Mouse (Mus musculus) large intestine, adult 2 months (tissue): ENCODE measurements at regions not wholly inside any gene's neighbourhood (a gene's known extent, or its start where the extent isn't known, plus 50 kb on each side); places are given as distances from the start of the nearest gene placed in this dataset.

Experiments
- DNase-seq: peaks from one replicate; pipeline ENCODE4 v3.0.0-alpha.2; 2012; ENCODE audit warnings: low read depth, low spot score
- WGBS: fragments of 180-500 bp; shearing (Covaris S2); methylation state at CpG from one replicate; pipeline ENCODE4 v1.1.7; 2018; 5-methylcytosine and 5-hydroxymethylcytosine counted together

- no peak for DNase-seq
- WGBS = 83% methylated on average over 7 of the region's 7 CpGs
These were observed 257.0 kb upstream of the Msx2 start for GRCm38 (mm10) chr13:53729848-53730247.

- 68% methylated on average over 4 of the region's 4 CpGs for WGBS
- no peak for DNase-seq
These were observed 253.2 kb upstream of the Msx2 start for GRCm38 (mm10) chr13:53726031-53726430.

DNA sequence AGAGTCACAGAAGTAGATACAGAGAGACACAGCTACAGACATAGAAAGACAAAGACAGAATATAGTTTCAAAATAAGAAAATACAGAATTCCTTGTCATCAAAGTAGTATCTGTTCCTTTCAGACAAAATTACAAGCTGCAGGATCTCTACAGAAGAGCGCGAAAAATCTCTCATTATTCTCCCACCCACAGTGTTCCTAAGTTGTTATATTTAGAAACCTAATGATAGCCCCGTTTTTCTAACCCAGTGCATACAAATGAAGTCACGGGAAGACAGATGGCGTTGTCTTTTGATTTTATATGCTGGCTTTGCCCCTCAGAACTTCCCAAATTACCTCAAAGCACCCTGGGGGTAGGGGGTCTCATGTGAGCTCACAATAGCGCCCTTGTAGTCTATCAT is 250.0 kb upstream of the Msx2 start:
- DNase-seq = no peak
- WGBS = 70% methylated on average over 6 of the region's 6 CpGs

GRCm38 (mm10) chr13:53721038-53721463 is 248.2 kb upstream of the Msx2 start:
- no peak for DNase-seq
- 32% methylated on average over 9 of the region's 9 CpGs for WGBS

DNA sequence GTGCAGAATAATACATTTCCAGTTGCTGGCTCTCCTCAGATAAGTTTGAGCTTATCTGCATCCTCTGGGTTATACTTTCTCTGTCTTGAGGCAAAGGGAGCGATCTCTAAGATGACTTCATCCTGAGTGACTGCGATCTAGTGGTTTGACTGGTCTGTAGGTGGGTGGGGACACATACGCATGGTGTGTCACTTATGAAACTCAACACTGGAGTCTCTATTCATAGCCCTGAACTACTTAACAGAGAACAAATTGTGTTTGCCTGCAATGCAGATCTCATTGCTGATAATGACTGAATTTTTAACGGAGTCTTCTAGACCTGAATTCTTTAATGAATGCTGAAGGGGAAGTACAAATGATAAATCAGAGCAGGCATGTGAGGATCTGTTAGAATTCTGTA is 244.7 kb upstream of the Msx2 start:
- DNase-seq = no peak
- WGBS = 57% methylated on average over 4 of the region's 4 CpGs

- no peak for DNase-seq
- WGBS = 56% methylated on average over 2 of the region's 2 CpGs
These were observed 244.2 kb upstream of the Msx2 start for GRCm38 (mm10) chr13:53717086-53717485.

DNA sequence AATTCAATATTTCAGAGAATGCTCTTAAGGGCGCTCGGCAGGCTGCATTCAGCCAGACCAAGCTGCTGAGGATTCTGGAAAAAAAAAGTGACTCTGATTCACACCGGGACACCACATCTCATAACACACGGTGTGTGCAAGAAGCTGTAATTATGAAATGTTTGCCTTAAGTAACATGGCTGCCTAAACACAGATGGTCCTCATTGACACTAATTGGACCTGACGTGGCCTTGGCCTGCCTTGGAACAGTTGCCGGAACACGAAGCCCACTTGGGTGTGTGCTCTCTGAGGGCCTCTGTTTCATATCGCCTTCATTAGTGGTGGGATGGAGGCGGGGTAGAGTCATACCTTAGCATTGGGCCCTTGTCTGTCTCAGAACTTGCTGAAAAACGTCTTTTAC is 236.2 kb upstream of the Msx2 start:
- no peak for DNase-seq
- WGBS = 72% methylated on average over 10 of the region's 10 CpGs

DNA sequence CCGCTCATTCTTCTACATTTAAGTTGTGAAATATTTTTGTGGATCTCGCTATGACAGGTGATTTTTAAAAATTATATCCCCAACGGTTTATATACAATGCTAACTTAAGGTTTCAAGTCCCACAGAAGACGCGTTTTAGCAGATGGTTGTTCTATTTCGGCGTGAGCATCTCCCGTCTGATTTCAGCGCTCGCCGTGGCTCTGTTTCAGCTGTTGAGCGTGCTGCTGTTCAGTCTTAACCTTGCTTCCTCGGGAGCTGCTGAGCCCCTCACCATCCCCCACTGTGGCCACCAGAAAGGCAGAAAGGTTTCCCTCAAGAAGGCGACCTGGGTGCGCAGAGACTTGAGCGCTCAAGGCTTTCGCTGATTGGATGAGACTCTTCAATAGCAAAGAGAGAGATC is 234.7 kb upstream of the Msx2 start:
- no peak for DNase-seq
- 87% methylated on average over 17 of the region's 17 CpGs for WGBS

DNA sequence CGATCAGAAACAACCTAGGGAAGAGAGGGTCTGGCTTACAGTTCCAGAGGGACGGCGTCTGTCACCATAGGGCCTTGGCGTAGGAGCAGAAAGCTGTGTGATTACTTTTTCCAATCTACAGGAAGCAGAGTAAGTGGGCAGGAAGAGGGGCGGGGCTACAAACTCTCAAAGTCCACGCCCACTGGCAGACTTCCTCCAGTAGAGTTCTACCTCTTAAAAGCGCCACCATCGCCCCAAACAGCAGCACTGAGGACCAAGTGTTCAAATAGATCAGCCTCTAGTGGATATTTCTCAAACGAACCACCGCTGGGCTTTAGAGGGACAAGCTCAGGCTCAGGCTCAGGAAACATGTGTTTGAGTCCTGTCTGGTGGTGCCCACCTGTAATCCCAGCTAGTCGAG is 231.2 kb upstream of the Msx2 start:
- DNase-seq = no peak
- WGBS = 81% methylated on average over 11 of the region's 11 CpGs

- 69% methylated on average over 3 of the region's 3 CpGs for WGBS
- DNase-seq = no peak
These were observed 227.4 kb upstream of the Msx2 start for GRCm38 (mm10) chr13:53700236-53700635.

- no peak for DNase-seq
- WGBS = 49% methylated on average over 6 of the region's 6 CpGs
These were observed 225.1 kb upstream of the Msx2 start for GRCm38 (mm10) chr13:53697954-53698353.

DNA sequence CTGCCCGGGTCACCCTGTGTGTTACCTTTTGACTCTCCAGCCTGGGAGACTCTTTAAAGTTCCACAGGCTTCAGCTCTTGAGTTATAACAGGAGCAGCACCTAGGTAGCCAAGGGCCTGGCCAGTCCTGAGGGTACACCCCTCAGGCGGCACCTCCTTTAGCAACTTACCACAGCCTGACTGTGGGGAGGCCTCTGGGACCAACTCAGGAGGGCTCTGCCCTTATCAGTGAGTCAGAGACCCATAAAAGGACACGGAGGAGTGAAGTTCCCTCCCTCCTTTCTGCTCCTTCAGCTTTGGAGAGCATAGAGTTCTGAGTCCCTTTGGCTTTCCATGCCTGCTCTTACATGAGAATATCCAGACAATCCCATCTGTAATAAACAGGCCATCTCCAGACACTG is 222.5 kb upstream of the Msx2 start:
- DNase-seq = no peak

GRCm38 (mm10) chr13:53688934-53689333 is 216.1 kb upstream of the Msx2 start:
- no peak for DNase-seq
- 41% methylated on average over 8 of the region's 8 CpGs for WGBS

More for the DNA sequence above, 222.5 kb upstream of the Msx2 start:
- WGBS = 20% methylated on average over 3 of the region's 3 CpGs

GRCm38 (mm10) chr13:53688489-53688888 is 215.6 kb upstream of the Msx2 start:
- 10% methylated on average over 13 of the region's 13 CpGs for whole genome bisulfite sequencing
- DNase-seq = no peak

DNA sequence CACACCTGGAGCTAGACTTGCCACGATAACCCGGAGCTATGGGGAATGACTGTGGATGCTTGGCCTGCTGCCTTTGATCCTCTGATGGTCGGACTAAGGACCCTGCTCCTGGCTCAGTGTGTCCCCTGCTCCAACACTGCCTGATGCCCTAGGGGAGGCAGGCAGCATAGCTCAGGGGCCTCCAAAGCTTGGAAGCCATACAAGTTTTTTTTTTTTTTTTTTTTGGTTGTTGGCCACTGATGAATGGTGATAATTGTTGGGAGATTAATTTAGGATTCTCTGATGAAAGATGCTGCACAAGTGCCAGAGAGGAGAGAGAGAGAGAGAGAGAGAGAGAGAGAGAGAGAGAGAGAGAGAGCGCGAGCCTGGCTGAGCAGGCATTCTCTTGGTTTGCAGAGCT is 211.6 kb upstream of the Msx2 start:
- WGBS = 55% methylated on average over 5 of the region's 5 CpGs
- DNase-seq = no peak

DNA sequence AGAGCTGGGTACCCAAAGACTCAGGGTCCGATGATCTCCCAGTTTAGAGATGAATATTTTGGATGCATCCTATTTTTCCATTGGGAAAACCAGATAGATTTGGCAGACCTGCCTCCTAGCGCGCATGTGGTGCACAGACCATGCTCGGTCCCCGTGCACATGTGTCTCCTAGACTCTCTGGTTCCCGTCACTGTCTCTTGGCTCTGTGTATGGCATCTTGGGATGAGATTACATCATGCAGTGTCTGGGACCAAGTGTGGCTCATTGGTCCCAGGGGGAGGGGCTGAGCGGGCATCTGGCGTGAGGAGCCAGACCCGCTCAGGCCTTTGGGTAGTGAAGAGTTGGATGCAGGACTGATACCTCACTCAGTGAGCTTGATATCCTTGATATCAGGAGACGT is 204.3 kb upstream of the Msx2 start:
- 87% methylated on average over 10 of the region's 10 CpGs for WGBS
- no peak for DNase-seq

GRCm38 (mm10) chr13:53670361-53670760 is 197.5 kb upstream of the Msx2 start:
- no peak for DNase-seq
- 58% methylated on average over 19 of the region's 19 CpGs for WGBS

GRCm38 (mm10) chr13:53667518-53667917 is 194.6 kb upstream of the Msx2 start:
- 94% methylated on average over 4 of the region's 4 CpGs for WGBS
- no peak for DNase-seq

- DNase-seq = no peak
- WGBS = 90% methylated on average over 2 of the region's 2 CpGs
These were observed 192.7 kb upstream of the Msx2 start for GRCm38 (mm10) chr13:53665592-53665991.

- 87% methylated on average over 7 of the region's 7 CpGs for WGBS
These were observed 191.9 kb upstream of the Msx2 start for GRCm38 (mm10) chr13:53664631-53665230.

DNA sequence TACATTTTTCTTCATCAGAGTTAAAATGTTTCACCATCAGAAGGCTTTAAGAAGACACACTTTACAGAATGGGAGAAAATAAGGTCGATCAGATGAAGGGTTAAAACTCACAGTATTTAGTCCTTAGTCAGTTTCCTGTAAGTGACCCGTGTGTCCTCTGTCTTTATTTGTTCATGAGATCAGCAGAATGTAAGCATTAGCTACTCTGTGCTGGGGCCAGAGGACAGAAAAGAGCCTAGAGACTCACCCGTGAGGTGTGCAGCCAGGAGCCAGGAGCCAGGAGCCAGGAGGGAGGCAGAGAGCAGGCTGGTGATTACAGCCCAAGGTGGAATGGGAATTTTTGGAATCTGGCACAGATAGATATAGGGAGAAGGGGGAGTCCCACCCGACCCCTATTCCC is 180.0 kb upstream of the Msx2 start:
- 20% methylated on average over 4 of the region's 4 CpGs for WGBS
- DNase-seq = no peak

More at GRCm38 (mm10) chr13:53664631-53665230, 191.9 kb upstream of the Msx2 start:
- DNase-seq = no peak

DNA sequence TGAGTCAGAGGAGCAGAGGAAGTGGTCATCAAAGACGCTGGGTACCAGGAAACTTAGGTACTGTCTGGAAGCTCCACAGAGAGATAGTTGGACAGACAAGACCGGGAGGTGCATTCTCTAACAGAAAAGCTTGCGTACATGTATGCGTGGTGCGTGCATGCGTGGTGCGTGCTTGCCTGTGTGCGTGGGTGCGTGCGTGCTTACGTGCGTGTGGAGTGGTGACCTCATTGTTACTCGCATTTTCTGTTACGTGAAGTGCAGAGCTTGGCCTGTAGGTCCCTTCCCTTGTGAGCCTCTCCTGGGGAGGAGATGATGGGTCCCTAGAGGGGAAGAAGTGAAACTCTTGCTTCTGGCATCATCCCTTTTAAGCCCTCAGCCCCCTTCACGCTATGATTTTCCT is 175.5 kb upstream of the Msx2 start:
- DNase-seq = no peak
- 92% methylated on average over 15 of the region's 15 CpGs for WGBS
